Mouse (Mus musculus) stomach, embryonic 15.5 days (tissue): ENCODE results near the gene Glod5. TPM values are rescaled to one million over a fixed set of nuclear protein-coding genes. Genes with fewer than 3 reads are reported as not detected.

Source experiments
- ATAC-seq: fragments of 200-750 bp; cut with Nextera tagmentation; 2 replicates; pipeline ENCODE4 v1.8.0; 2017; ENCODE audit warnings: low read depth, moderate number of reproducible peaks, moderate TSS enrichment; ENCODE audit not compliant: insufficient read depth, low FRiP score
- H3K27ac ChIP-seq: fragments of 300-500 bp; sonication (generic); 2 replicates; pipeline ENCODE4 v1.5.1; 2015; ENCODE audit warnings: mild to moderate bottlenecking, inconsistent platforms
- H3K27me3 ChIP-seq: fragments of 300-500 bp; sonication (generic); replicated peaks from 2 replicates; pipeline ENCODE4 v1.6.1; 2015; ENCODE audit warnings: inconsistent platforms
- H3K36me3 ChIP-seq: fragments of 300-500 bp; sonication (generic); 2 replicates; pipeline ENCODE4 v1.6.1; 2015; ENCODE audit warnings: inconsistent platforms
- H3K4me1 ChIP-seq: fragments of 300-500 bp; sonication (generic); 2 replicates; pipeline ENCODE4 v1.6.1; 2015; ENCODE audit warnings: inconsistent platforms
- H3K4me2 ChIP-seq: fragments of 300-500 bp; sonication (generic); 2 replicates; pipeline ENCODE4 v1.6.1; 2015; ENCODE audit warnings: mild to moderate bottlenecking, inconsistent platforms
- H3K4me3 ChIP-seq: fragments of 300-500 bp; sonication (generic); replicated peaks from 2 replicates; pipeline ENCODE4 v1.5.1; 2015; ENCODE audit warnings: inconsistent platforms
- H3K9ac ChIP-seq: fragments of 300-500 bp; sonication (generic); 2 replicates; pipeline ENCODE4 v1.6.1; 2015; ENCODE audit warnings: inconsistent platforms
- H3K9me3 ChIP-seq: fragments of 300-500 bp; sonication (generic); 2 replicates; pipeline ENCODE4 v1.6.1; 2016; ENCODE audit warnings: inconsistent platforms
- WGBS: fragments of 180-500 bp; shearing (Covaris S2); methylation state at CpG from one replicate; pipeline ENCODE4 v1.1.7; 2015; 5-methylcytosine and 5-hydroxymethylcytosine counted together
- polyA plus RNA-seq: library from polyadenylated mRNA; unstranded; fragments of >200 nt; fragmentation: Nextera tagmentation; extraction: Ambion mirVana; gene quantifications from 2 replicates; pipeline ENCODE4 v1.2.1, GENCODE M21; 2015

Glod5 gene
- polyA plus RNA-seq, 1 experiment from 2014 or later: 1.3 TPM

DNA sequence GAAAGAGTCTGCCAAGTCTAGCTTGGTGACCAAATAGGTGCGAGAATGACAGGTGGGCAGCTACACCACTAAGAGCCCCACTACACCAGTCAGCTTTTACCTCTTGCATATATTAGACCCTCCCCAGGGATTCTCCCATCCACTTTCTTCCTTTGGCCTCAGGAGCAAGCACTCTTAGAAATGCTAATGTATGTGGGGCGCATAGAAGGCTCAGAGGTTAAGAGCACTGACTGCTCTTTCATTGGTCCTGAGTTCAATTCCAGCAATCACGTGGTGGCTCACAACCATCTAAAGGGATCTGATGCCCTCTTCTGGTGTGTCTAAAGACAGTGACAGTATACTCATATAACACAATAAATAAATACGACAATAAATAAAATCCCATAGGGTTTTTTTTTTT, 15.3 kb downstream of the Glod5 start:
- 60% methylated on average over 4 of the region's 4 CpGs for WGBS
- H3K27me3 ChIP-seq: no peaks in the 10 kb centered on the region
- H3K9ac ChIP-seq: no peak overlapping the region
- no peaks in the 10 kb centered on the region for H3K36me3 ChIP-seq
- H3K9me3 ChIP-seq: no peaks in the 10 kb centered on the region
- H3K4me1 ChIP-seq: no peaks in the 10 kb centered on the region
- no peak for ATAC-seq
- H3K4me2 ChIP-seq: no peak overlapping the region
- H3K27ac ChIP-seq: no peak overlapping the region
- no peak overlapping the region for H3K4me3 ChIP-seq

- Histone ChIP-seq H3K4me2 (no peak overlapping the region), H3K4me3 (no peak overlapping the region), H3K9me3 (no peaks in the 10 kb centered on the region), H3K27ac (no peak overlapping the region), H3K36me3 (no peaks in the 10 kb centered on the region), H3K27me3 (no peaks in the 10 kb centered on the region), H3K9ac (no peak overlapping the region), H3K4me1 (no peaks in the 10 kb centered on the region)
- WGBS: 29% methylated on average over 5 of the region's 5 CpGs
- no peak for ATAC-seq
These were observed 16.3 kb downstream of the Glod5 start for GRCm38 (mm10) chrX:8002001-8002400.

DNA sequence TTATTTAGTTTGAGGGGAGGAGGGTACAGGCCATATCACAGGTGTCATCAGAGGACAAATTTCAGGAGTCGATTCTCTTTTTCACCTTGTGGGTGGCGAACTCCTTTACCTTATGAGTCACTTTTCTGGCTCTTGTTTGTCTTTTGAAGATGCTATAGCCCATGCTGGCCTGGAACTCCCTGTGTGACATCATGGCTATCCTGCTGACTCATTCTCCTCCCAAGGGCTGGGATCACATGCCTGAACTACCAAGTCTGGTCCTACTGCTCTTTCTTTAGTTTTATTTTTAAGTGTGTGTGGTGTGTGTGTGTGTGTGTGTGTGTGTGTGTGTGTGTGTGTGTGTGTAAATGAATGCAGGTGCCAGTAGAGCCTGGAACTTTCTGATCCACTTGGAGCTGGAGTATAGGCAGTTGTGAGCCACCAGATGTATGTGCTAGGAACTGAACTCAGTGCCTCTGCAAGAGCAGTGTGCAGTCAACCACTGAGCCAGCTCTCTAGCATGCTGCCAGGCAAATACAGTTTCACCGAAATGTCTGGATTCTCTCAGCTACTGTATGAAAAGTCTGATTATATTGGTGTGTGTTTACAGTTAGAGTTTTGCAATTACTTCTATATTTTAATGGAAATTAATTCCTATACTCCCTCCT, 17.6 kb downstream of the Glod5 start:
- 70% methylated on average over 3 of the region's 3 CpGs for WGBS
- Histone ChIP-seq H3K4me2 (no peak overlapping the region), H3K9me3 (no peaks in the 10 kb centered on the region), H3K27ac (no peak overlapping the region), H3K4me3 (no peak overlapping the region), H3K9ac (no peak overlapping the region), H3K4me1 (no peaks in the 10 kb centered on the region), H3K27me3 (no peaks in the 10 kb centered on the region), H3K36me3 (no peaks in the 10 kb centered on the region)
- no peak for ATAC-seq

DNA sequence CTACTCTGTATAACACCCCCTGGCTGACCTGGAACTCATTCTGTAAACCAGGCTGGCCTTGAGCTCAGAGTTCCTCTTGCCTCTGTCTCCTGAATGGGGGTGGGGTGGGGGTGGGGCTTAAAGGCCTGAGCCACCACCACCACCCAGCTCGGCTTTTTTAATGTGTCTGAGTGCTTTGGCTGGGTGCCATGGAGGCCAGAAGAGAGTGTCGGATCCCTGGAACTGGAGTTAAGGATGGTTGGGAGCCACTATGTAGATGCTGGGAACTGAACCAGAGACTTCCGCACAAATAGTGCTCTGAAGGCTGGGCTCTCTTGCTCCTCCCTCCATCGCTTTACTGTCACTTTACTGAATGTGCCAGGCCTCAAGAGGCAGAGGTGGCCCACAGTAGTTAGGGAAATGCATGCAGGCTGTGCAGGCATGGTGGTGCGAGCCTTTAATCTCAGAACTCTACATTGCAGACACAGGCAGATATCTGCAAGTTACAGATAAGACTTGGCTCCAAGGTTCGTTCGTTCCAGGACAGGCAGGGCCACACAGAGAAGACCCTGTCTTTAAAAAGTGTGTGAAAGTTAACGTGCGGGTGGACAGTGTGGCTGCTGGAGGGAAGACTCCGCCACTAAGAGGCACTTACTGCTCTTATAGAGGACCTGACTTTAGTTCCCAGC, 25.1 kb downstream of the Glod5 start:
- Histone ChIP-seq H3K27ac (no peak overlapping the region), H3K4me2 (no peak overlapping the region), H3K27me3 (no peaks in the 10 kb centered on the region), H3K4me3 (no peak overlapping the region), H3K9ac (no peak overlapping the region), H3K4me1 (no peaks in the 10 kb centered on the region), H3K36me3 (no peaks in the 10 kb centered on the region), H3K9me3 (no peaks in the 10 kb centered on the region)
- 58% methylated on average over 10 of the region's 10 CpGs for WGBS
- ATAC-seq: peak; percentile 86

- Histone ChIP-seq H3K4me2 (no peak overlapping the region), H3K27ac (no peak overlapping the region), H3K9ac (no peak overlapping the region), H3K36me3 (no peaks in the 10 kb centered on the region), H3K27me3 (no peaks in the 10 kb centered on the region), H3K4me1 (no peaks in the 10 kb centered on the region), H3K9me3 (no peaks in the 10 kb centered on the region), H3K4me3 (no peak overlapping the region)
- WGBS: 64% methylated on average over 8 of the region's 8 CpGs
- peak; percentile 78; the same call in 1 of the 2 replicates for ATAC-seq
These were observed 25.8 kb downstream of the Glod5 start for GRCm38 (mm10) chrX:7992379-7993067.

DNA sequence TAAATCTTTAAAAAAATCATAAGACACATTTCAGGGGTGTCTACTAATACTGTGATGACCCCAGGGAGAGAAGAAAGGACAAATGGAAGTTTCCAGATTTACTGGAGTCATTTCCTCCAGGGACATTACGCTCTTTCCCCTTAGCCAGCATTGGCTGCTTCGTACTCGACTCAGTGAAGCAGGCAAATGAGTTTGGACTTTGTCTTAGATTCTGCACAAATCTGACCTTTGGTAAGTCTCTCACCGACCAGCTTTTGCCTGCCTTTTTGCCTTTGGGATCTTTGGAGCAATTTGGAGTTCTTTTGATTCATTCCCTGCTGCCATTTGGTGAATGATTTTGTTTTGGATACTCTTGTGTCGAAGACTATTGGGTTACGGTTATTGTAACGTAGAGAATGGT, 36.9 kb downstream of the Glod5 start:
- no peak overlapping the region for H3K4me3 ChIP-seq
- no peaks in the 10 kb centered on the region for H3K36me3 ChIP-seq
- H3K4me2 ChIP-seq: no peak overlapping the region
- no peak overlapping the region for H3K27ac ChIP-seq
- no peaks in the 10 kb centered on the region for H3K9me3 ChIP-seq
- H3K27me3 ChIP-seq: no peaks in the 10 kb centered on the region
- no peak for ATAC-seq
- H3K4me1 ChIP-seq: no peaks in the 10 kb centered on the region
- H3K9ac ChIP-seq: no peak overlapping the region
- 89% methylated on average over 7 of the region's 7 CpGs for WGBS

DNA sequence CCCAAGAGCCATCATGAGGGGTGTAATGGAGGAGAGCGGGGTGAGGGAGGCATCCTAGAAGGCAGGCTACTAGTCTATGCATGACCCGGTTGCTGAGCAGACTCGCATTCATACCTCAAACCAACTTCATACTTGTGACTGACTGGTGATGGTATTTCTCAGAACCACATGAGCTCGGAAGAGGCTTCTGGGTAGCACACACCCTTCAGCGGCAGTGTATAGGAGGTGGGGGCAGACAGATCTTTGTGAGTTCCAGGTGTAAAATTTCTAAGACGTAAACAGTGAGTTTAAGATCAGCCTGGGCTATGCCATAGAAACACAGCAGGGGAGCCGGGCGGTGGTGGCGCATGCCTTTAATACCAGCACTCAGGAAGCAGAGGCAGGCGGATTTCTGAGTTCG, 40.4 kb downstream of the Glod5 start, which contains the start of gene Gata1:
Gene Gata1 (minus strand): TSS at position 180 of the 400 bp plus-strand sequence.
- Histone ChIP-seq H3K27ac (no peak within 1 kb of the TSS), H3K9me3 (no peaks in the 10 kb centered on the region), H3K27me3 (no peaks in the 10 kb centered on the region), H3K4me1 (no peaks in the 10 kb centered on the region), H3K9ac (no peak within 1 kb of the TSS), H3K36me3 (no peaks in the 10 kb centered on the region), H3K4me3 (no peak within 1 kb of the TSS), H3K4me2 (no peak within 1 kb of the TSS)
- WGBS: 84% methylated on average over 11 of the region's 11 CpGs
- ATAC-seq: no peak

DNA sequence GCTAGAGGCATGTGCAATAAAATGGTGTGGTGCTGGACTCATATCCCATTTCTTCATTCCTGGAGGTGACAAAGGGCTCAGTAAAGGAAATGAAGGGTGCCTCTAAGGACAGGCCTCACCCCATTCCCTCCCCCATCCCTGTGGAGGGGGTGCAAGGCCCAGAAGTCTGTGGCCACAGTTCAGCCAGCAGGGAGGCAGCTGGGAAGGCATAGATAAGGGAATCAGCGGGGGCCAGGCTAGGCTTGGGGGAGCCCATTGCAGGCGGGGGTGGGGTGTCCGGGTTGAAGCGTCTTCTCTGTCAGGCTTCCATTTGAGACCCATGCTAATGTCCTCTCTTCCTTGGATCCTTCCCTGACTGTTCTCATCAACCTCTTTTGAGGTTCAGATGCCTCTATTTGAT, 47.0 kb downstream of the Glod5 start:
- WGBS: 52% methylated on average over 4 of the region's 4 CpGs
- H3K9me3 ChIP-seq: no peaks in the 10 kb centered on the region
- H3K4me2 ChIP-seq: no peak overlapping the region
- peak; percentile 86; the same call in 1 of the 2 replicates for ATAC-seq
- H3K9ac ChIP-seq: no peak overlapping the region
- no peaks in the 10 kb centered on the region for H3K27me3 ChIP-seq
- H3K27ac ChIP-seq: no peak overlapping the region
- H3K36me3 ChIP-seq: no peaks in the 10 kb centered on the region
- H3K4me1 ChIP-seq: no peaks in the 10 kb centered on the region
- no peak overlapping the region for H3K4me3 ChIP-seq

DNA sequence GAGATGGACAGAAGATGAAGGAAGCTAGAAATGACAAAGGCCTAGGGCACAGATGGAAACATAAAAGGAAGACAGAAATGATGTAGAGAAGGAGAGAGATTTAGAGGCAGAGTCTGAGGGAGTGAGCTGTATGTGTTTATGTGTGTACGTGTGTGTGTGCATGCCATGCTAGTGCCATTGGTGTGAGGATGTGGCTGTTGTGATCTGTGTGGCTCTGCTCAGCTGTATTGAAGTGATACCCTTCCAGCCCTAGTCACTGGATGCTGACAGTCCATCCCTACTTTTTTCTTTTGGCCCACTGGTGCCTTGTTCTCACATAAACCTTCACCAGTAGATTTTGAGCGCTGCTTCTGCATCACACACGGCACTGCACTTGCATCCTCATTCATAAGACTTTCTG, 49.4 kb downstream of the Glod5 start:
- H3K4me3 ChIP-seq: no peak overlapping the region
- no peaks in the 10 kb centered on the region for H3K4me1 ChIP-seq
- H3K9ac ChIP-seq: no peak overlapping the region
- WGBS: 86% methylated on average over 3 of the region's 3 CpGs
- no peaks in the 10 kb centered on the region for H3K27me3 ChIP-seq
- H3K27ac ChIP-seq: no peak overlapping the region
- no peaks in the 10 kb centered on the region for H3K36me3 ChIP-seq
- no peaks in the 10 kb centered on the region for H3K9me3 ChIP-seq
- no peak for ATAC-seq
- H3K4me2 ChIP-seq: no peak overlapping the region

- H3K4me2 ChIP-seq: no peak overlapping the region
- WGBS: 70% methylated on average over 8 of the region's 8 CpGs
- H3K4me1 ChIP-seq: no peaks in the 10 kb centered on the region
- H3K27ac ChIP-seq: no peak overlapping the region
- H3K9me3 ChIP-seq: no peaks in the 10 kb centered on the region
- H3K9ac ChIP-seq: no peak overlapping the region
- H3K36me3 ChIP-seq: no peaks in the 10 kb centered on the region
- no peak overlapping the region for H3K4me3 ChIP-seq
- no peaks in the 10 kb centered on the region for H3K27me3 ChIP-seq
- ATAC-seq: peak; percentile 76
These were observed 50.1 kb downstream of the Glod5 start for GRCm38 (mm10) chrX:7968226-7968625.

DNA sequence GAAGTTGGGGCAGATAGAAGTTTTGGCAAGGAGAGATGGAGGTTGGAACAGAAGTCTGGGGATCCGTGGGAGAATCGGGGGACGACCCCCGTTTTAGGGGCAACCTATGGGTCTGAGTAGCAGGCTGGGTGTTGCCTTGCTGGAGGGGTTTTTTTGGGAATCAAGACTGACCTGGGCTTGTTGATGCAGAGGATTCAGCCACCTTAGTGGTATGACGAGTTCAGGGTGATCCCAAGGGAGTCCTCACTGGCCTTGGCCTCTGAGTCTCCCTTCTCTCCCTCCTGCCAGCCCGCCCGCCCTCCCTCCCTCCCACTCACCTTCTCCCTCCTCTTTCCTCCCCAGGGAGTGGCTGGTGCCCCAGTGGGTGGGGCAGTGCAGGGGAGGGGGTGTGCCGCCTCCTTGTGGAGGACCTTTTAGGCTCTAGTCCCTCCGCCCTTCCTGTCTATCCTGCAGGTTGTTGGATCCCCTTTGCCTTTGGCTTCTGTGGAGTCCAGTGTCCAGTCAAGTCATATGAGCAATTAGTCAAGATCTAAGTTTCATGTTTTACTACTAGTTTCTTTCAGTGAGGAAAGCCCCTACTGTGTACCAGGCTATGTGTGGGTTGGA, 50.6 kb downstream of the Glod5 start:
- no peaks in the 10 kb centered on the region for H3K36me3 ChIP-seq
- no peaks in the 10 kb centered on the region for H3K4me1 ChIP-seq
- ATAC-seq: peak; percentile 75
- H3K9ac ChIP-seq: no peak overlapping the region
- no peak overlapping the region for H3K4me3 ChIP-seq
- no peak overlapping the region for H3K27ac ChIP-seq
- H3K4me2 ChIP-seq: no peak overlapping the region
- no peaks in the 10 kb centered on the region for H3K27me3 ChIP-seq
- H3K9me3 ChIP-seq: no peaks in the 10 kb centered on the region
- WGBS: 67% methylated on average over 8 of the region's 9 CpGs

DNA sequence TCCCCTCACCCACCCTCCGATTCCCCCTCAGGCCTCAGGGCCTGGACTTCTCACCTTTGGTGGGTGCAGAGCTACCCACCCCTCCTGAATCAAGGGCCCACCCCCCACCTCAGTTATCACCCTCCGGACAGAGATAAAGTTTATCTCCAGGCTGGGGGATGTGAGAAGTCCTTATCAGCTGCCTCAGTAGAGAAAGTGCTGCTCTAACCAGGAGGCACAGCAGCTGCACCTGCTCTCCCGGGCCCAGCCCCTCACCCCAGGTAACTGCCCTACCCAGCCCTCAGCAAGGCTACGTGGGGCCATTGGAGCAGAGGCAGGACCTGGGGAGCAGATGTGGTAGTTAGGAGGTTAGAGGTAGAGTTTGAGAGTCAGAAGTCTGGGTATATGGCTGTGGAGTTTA, 52.1 kb downstream of the Glod5 start:
- peak; percentile 45; the same call in 1 of the 2 replicates for ATAC-seq
- 48% methylated on average over 4 of the region's 4 CpGs for WGBS
- Histone ChIP-seq H3K36me3 (no peaks in the 10 kb centered on the region), H3K4me3 (no peak overlapping the region), H3K4me2 (no peak overlapping the region), H3K27me3 (no peaks in the 10 kb centered on the region), H3K4me1 (no peaks in the 10 kb centered on the region), H3K9ac (no peak overlapping the region), H3K27ac (no peak overlapping the region), H3K9me3 (no peaks in the 10 kb centered on the region)
